Mouse (Mus musculus) kidney, postnatal 25 days (tissue): ENCODE measurements around the gene 0610030E20Rik.

ENCODE experiments used
- DNase-seq, 2 experiments: peaks; one replicate each; pipeline ENCODE4 v3.0.0; 2021; ENCODE audit warnings: mixed read lengths in 2 of 2

0610030E20Rik gene

GRCm38 (mm10) chr6:72371147-72371546 is 24.0 kb downstream of the 0610030E20Rik start:
- peak; percentile 69 for DNase-seq

GRCm38 (mm10) chr6:72371571-72371970 is 24.5 kb downstream of the 0610030E20Rik start:
- DNase-seq, result no peak

GRCm38 (mm10) chr6:72373184-72373583 is 26.1 kb downstream of the 0610030E20Rik start:
- DNase-seq, result peak; percentile 51 to 76

- peak in 1 of 2 experiments; percentile 43 for DNase-seq
Measured at GRCm38 (mm10) chr6:72374206-72374605, 27.1 kb downstream of the 0610030E20Rik start.

- no peak for DNase-seq
Measured at GRCm38 (mm10) chr6:72374820-72375563, 27.9 kb downstream of the 0610030E20Rik start.

- no peak for DNase-seq
Measured at GRCm38 (mm10) chr6:72378510-72379234, 31.6 kb downstream of the 0610030E20Rik start.

- DNase-seq, result peak; percentile 48 to 71
Measured at GRCm38 (mm10) chr6:72379377-72380130, 32.4 kb downstream of the 0610030E20Rik start.

- DNase-seq, result peak; percentile 89 to 94
Measured at GRCm38 (mm10) chr6:72380131-72380770, 33.1 kb downstream of the 0610030E20Rik start, which contains the start of gene Vamp5. TSS of gene Vamp5 (minus strand) at chr6:72380468.

GRCm38 (mm10) chr6:72382494-72382893 is 35.4 kb downstream of the 0610030E20Rik start:
- DNase-seq, result no peak

GRCm38 (mm10) chr6:72383142-72383820 is 36.2 kb downstream of the 0610030E20Rik start:
- DNase-seq, result no peak

GRCm38 (mm10) chr6:72383952-72384351 is 36.8 kb downstream of the 0610030E20Rik start:
- no peak for DNase-seq

- DNase-seq, result no peak
Measured at GRCm38 (mm10) chr6:72385258-72385657, 38.1 kb downstream of the 0610030E20Rik start.

GRCm38 (mm10) chr6:72386561-72386960 is 39.4 kb downstream of the 0610030E20Rik start:
- no peak for DNase-seq

- no peak for DNase-seq
Measured at GRCm38 (mm10) chr6:72387816-72388215, 40.7 kb downstream of the 0610030E20Rik start.

GRCm38 (mm10) chr6:72388266-72388665 is 41.1 kb downstream of the 0610030E20Rik start:
- no peak for DNase-seq

- DNase-seq, result no peak
Measured at GRCm38 (mm10) chr6:72388791-72389329, 41.7 kb downstream of the 0610030E20Rik start.

GRCm38 (mm10) chr6:72389471-72389940 is 42.4 kb downstream of the 0610030E20Rik start:
- DNase-seq, result peak in 1 of 2 experiments; percentile 53

- peak; percentile 92 to 96 for DNase-seq
Measured at GRCm38 (mm10) chr6:72389941-72390771, 43.0 kb downstream of the 0610030E20Rik start, which contains the start of gene Vamp8. TSS of gene Vamp8 (minus strand) at chr6:72390703.

GRCm38 (mm10) chr6:72390795-72391521 is 43.8 kb downstream of the 0610030E20Rik start:
- peak; percentile 94 to 97 for DNase-seq

GRCm38 (mm10) chr6:72392341-72392740 is 45.2 kb downstream of the 0610030E20Rik start:
- no peak for DNase-seq
